Mouse (Mus musculus) megakaryocyte-erythroid progenitor cell, adult 5-6 weeks (primary cell): ENCODE measurements at regions not wholly inside any gene's neighbourhood (a gene's known extent, or its start where the extent isn't known, plus 50 kb on each side); places are given as distances from the start of the nearest gene placed in this dataset.

Experiments used
- ATAC-seq: replicated peaks from 2 replicates; pipeline ENCODE4 v1.8.0; 2016; ENCODE audit warnings: mild to moderate bottlenecking, inconsistent platforms; ENCODE audit not compliant: severe bottlenecking, poor library complexity, low FRiP score, low TSS enrichment

DNA sequence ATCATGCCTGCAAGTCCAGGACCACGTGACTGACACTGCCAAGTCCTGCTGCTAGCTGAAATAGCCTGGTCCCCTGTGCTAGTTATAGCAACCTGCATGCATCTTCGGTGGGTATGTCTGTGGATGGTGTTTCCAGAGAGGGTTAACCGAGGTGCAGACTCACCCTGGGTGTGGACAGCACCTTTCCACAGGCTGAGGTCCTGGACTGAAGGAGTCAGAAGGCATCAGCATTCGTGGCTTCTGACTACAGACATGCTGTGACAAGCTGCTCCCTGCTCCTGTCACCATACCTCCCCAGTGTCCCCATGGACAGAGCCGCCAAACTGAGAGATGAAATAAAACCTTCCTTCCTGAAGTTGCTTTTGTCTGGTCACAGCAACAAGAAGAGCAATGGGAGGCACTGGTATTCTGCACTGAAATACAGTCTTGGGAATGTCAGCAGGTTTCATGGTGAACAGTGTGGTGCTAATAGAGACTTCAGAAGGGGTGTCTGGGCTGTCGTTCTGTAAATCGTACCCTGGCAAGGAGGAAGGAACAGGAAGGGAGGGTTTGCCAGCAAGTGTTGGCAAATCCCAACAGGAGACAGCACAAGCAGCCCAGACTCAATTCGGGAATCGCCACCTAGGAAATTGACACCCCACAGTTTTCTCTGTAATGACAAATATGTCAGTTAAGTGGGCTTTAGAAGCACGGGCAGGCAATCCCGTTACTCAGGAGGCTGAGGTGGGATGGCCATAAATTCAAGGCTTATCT is 237.7 kb downstream of the Hs3st3b1 start:
- ATAC-seq: no peak

GRCm38 (mm10) chr11:63691041-63691440 is 231.0 kb downstream of the Hs3st3b1 start:
- ATAC-seq: no peak

- ATAC-seq: no peak
These were observed 217.0 kb downstream of the Hs3st3b1 start for GRCm38 (mm10) chr11:63704995-63705580.

DNA sequence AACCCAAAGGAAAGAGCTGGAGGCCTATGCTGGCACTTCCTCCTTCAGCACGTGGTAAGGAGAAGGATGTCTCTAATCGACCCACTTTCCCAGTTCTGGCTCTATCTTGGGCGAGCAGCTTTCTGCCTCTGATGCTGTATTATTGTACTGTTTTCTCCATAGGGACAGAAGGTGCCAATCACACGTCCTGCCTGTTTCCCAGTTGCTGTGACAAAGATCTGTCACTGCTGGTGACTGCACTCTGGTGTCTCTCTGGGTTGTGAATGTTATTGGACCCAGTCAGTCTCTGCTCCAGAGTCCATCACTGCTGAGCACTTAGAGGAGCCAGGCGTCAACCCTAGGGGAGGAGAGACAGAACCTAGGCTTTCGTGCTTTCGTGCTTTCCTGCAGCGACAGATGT is 216.0 kb downstream of the Hs3st3b1 start:
- ATAC-seq: no peak

DNA sequence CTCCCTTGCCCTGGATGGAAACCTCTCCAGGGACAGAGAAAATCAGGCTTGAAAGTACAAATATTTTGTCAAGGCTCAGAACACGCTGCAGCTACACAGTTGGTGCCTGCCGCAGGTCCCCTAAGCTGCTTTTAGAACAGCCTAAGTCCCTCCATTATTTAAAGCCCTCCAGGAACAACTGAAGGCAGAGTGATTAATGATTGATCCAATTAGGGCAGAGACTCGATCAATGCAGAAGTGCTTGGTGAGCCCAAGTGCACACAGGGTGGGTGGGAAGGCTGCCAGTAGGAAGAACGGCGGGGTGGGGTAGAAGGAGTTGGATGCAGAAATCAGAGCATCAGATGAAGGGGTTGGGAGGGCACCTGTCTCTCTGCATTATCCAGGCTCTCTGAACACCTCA is 215.0 kb downstream of the Hs3st3b1 start:
- no peak for ATAC-seq

DNA sequence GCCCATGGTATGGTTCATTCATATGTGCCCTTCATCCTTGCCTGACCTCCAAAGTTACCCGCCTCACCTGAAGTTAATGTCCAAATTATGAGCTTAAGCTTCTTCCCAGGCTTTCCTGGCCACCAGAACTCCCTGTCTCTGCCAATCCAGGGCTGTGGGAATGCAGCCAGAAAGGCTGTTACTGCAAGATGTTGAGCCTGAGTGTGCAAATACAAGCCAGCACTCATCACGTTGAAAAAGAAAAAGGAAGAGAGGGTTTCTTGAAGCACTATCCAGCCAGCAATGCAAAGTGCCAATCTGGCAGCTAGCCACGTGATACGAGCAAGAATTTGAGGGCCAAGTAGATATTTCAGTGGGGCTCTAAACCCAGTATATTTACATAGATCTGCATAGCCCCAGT is 213.7 kb downstream of the Hs3st3b1 start:
- ATAC-seq: no peak

DNA sequence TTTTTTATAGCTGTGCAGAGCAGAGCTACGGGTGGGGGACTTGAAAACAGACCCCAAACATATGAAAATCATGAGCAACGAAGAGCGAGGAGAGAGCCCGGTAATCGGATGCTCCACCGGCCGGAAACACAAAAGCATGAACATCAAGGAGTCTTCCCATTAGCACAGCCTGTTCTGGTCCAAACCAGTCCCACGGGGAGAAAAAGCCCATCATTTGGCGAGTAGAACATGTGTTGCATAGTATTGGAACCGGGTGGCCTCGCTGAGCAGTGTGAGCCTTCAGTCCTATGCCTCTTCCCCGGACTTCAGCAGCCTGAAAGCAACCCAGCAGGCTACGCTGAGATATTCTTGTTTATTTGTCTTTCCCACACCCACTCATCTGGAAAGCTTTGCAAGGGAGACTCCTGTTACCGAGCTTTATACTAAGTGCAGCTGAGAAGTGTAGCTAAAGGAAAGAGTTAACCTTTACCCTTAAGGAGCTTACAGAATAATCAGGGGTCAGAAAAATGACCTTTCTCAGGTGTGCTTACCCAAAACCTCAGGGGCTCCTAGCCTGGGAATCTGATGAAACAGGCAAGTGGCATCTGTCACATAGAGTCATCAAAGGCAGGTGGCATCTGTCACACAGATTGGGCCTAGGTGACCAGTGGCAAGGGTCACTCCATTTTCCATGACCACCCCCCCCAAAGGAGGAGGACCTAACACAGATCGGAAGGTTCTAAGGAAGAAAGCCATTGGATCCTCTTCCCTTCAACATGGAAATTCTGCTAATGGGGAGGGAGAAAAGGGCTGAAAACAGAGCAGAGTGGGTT is 209.8 kb downstream of the Hs3st3b1 start:
- ATAC-seq: no peak

DNA sequence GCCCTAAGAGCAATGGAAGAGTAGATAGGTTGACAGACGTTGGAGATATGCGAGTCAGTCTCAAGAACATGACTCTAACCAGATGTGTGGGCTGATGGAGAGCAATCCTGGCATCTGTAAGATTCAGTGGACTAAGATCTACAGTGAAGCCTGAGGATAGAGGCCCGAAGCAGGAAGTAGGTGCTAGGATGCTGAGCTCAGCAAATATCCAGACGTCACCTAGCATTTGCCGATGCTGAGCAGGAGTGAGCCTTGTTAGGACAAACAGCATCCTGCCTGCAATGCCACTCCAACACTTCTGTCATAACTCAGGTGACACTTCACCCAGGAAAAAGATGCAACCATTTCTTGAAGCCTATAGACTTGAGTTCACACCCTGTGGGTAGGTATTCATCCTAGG is 199.8 kb downstream of the Hs3st3b1 start:
- no peak for ATAC-seq

- ATAC-seq: no peak
These were observed 191.2 kb downstream of the Hs3st3b1 start for GRCm38 (mm10) chr11:63730880-63731279.

- ATAC-seq: no peak
These were observed 168.8 kb downstream of the Hs3st3b1 start for GRCm38 (mm10) chr11:63753260-63753659.

GRCm38 (mm10) chr11:63754826-63755225 is 167.3 kb downstream of the Hs3st3b1 start:
- no peak for ATAC-seq

- ATAC-seq: no peak
These were observed 163.8 kb downstream of the Hs3st3b1 start for GRCm38 (mm10) chr11:63758313-63758712.

DNA sequence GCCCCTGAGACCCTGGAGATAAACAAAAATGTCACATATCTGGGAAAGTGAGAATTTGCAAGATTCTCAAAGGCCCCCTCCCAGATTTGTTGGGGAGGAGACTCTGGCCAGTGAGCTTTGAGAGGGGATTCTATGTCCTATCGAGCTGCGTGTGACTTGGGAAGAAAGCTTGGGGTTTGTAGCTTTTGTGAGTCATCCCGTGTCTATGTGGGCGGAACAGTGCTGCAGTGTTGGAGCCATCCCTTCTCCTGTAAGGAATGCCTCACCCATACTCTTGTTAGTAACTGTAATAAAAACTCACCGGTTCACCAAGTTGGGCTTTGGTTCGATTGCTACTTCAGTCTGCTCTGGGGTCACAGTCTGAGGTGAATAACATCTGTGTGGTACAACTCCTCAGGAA is 160.5 kb downstream of the Hs3st3b1 start:
- ATAC-seq: no peak

- ATAC-seq: no peak
These were observed 154.3 kb downstream of the Hs3st3b1 start for GRCm38 (mm10) chr11:63767631-63768250.

- no peak for ATAC-seq
These were observed 152.4 kb downstream of the Hs3st3b1 start for GRCm38 (mm10) chr11:63769738-63770137.

DNA sequence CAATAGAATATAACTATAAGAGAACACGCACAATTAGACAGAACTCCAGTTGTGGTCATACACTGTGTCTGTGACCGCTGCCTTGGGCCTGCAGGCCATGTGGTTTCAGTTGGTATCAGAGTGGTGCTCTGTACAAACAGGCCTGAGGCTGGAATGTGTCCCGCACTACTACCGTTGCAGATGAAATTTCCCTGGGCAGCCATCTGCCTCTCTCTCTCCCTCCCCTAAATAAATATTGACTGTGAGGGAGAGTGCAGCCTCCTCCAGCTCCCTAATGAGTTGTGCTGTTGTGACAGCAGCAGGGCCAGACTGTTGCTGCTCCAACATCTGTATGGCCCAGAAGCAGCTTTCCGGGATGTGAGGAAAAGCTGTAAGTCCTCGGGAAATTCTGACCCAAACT is 146.7 kb downstream of the Hs3st3b1 start:
- ATAC-seq: no peak

DNA sequence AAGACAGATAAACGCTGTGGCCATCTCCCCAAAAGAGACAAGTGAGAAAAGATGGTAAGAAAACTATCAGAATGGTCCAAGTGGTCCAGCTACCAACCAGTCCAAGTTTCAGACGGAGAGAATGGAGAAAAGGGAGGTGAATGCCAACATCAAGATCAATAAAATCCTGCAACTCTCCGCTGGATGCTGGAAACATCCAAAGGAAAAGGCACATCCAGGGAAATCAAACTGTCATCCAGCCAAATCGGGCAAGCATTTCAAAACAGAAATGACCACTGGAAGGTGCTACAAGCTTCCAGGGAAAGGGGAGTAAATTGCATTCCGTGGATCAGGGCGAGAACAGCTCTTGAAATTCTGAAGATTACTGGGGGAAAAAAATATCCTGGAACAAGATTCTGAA is 142.7 kb downstream of the Hs3st3b1 start:
- ATAC-seq: no peak

DNA sequence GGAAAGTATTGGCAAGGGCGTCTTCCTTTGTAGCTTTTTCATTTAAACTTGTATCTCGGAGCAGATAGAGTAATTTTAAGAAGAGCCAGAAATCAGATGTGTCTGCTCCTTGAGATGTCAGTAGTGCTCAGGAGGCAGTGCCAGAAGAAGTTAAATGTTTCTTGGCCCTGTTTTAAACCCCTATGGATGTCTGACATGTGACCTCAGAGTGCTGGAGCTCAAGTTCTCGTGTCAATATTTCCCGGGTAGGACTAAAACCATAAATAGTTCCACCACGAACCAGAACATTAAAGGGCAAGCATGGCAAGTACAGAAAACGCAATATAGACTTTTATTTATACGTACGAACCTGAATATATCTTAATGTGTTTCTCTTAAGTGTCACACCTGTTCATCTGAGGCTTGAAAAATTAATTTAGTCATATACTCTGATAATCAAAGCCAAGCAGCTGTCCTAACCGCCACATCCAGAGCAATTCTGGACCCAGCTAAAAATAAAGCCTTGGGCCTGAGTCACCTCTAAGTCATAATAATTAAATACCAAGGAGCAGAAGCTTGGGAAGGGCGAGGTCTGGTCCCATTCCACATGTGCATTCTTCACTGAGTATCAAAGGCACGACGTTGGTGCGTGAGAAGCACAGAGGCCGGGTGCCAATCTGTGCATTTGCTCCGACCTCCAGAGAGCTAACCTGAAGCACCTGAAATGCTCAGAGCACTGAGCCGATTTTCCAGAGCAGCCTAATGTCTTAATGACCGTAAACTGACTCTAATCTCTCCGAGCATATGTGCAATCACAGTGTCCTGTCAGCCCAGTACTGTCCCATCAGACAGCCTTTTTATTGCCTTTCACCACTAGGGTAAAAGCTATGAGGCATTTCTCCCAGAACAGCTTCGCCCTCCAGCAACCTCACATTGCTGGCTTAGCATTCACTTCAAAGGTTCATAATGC is 139.8 kb downstream of the Hs3st3b1 start:
- ATAC-seq: no peak

DNA sequence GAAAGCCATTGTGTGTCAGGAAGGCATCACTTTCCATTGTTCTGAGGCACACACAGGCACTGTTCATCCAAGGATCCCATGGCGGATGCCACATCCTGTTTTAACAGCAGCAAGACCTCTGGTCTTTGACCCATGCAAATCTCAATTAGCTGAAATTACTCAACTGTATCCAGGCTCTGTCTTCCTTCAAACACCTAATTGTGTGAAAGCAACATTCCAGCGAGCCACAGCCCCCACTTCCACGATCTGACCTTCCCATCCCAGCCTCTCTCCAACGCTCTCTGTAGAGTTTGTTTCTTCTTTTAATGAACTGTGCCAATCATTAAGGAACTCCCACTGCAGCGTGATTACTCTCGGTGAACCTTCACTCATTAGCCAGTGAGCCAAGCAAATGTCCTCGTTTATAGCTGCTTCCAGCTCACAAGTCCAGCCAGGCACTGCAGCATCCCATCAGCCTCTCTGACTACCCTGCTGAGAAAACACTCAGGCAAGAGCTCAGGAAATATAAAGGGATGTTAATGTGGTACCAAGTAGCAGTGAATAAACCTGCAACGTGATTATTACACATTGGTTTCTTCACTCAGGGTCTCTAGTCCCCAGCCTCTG is 136.7 kb downstream of the Hs3st3b1 start:
- ATAC-seq: no peak
